Mouse (Mus musculus): ENCODE measurements around the gene Plpp3. TPM values are rescaled to one million over a fixed set of nuclear protein-coding genes. Genes with fewer than 3 reads are reported as not detected.

The Plpp3 gene
- 79.0 and 81.9 TPM in 2 replicates for polyA plus RNA-seq (2015; fragmentation: Nextera tagmentation; extraction: Ambion mirVana)

DNA sequence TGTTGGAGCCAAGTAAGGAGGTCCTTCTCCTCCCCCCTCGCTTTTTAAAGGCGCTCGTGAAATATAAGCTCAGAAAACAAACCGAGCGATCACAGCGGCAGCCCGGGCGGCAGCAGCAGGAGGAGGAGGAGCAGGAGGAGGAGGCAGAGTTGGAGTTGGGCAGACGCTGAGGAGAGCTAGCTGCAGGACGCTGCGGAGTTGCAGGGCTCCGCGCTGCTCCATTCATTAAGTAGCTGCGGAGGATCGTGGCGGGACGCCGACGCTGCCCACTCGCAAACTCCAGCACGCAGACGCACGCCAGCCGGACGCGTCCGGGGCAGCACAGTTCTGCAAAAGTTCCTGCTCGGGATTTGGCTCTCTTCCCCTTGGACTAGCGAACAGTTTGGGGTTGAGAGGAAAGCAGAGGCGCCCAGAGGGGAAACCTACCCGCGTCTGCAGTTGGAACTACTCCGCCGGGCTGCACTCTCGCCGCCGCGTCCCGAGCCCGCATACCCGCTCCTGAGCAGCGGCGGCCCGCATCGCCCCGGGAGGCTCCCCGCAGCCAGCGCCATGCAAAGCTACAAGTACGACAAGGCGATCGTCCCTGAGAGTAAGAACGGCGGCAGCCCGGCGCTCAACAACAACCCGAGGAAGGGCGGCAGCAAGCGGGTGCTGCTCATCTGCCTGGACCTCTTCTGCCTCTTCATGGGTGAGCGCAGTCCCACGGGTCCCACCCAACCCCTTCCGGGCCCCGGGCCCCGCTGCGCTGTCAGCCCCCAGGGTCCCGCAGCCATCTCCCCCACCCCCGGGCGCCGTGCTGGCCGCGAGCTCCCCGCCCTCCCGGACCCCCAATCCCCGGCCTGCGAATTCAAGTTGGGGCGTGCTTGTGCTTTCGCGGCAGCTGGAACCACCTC, at the start of gene Plpp3:
TSS of gene Plpp3 (plus strand) at position 72 of the 893 bp plus-strand sequence.
- WGBS, result under 1% methylated on average over 77 of the region's 77 CpGs
- Histone ChIP-seq H3K27me3 (0 out of 2 replicates have a peak, but pooled peaks cover 3% of the 10 kb centered on the region), H3K4me2 (peak within 1 kb of the TSS; percentile 89), H3K4me3 (peak within 1 kb of the TSS; percentile 83), H3K27ac (peak within 1 kb of the TSS; percentile 94), H3K9ac (peak within 1 kb of the TSS; percentile 89), H3K36me3 (no peaks in the 10 kb centered on the region; the same call in 1 of the 2 replicates), H3K4me1 (replicated peaks) (peaks cover 35% of the 10 kb centered on the region), H3K9me3 (no peaks in the 10 kb centered on the region)
- ATAC-seq (ENCODE audit: low FRiP score), result peak; percentile 82

GRCm38 (mm10) chr4:105107943-105108640, 49.1 kb upstream of the Plpp3 start:
- no peaks in the 10 kb centered on the region for H3K36me3 ChIP-seq
- 66% methylated on average over 12 of the region's 12 CpGs for WGBS
- no peak overlapping the region for H3K27ac ChIP-seq
- H3K4me2 ChIP-seq, result peak overlapping the region; percentile 84
- peak overlapping the region; percentile 79 for H3K4me3 ChIP-seq
- H3K9ac ChIP-seq, result 0 out of 2 replicates have a peak overlapping the region, but pooled peaks have one; percentile 39
- peaks cover 27% of the 10 kb centered on the region for H3K4me1 ChIP-seq (replicated peaks)
- H3K9me3 ChIP-seq, result no peaks in the 10 kb centered on the region
- no peak for ATAC-seq (ENCODE audit: low FRiP score)
- no peaks in the 10 kb centered on the region for H3K27me3 ChIP-seq

GRCm38 (mm10) chr4:105108641-105109198, 48.4 kb upstream of the Plpp3 start:
- WGBS, result 26% methylated on average over 5 of the region's 5 CpGs
- 0 out of 2 replicates have a peak, but pooled peaks have one; percentile 8 for ATAC-seq (ENCODE audit: low FRiP score)
- H3K36me3 ChIP-seq, result no peaks in the 10 kb centered on the region

GRCm38 (mm10) chr4:105109199-105109989, 47.8 kb upstream of the Plpp3 start, which contains the start of gene Prkaa2:
Gene Prkaa2, minus strand, starts transcription at chr4:105109890.
- Histone ChIP-seq H3K9ac (peak within 1 kb of the TSS; percentile 92), H3K4me3 (peak within 1 kb of the TSS; percentile 79), H3K27me3 (no peaks in the 10 kb centered on the region), H3K27ac (peak within 1 kb of the TSS; percentile 94), H3K4me1 (replicated peaks) (peaks cover 27% of the 10 kb centered on the region), H3K9me3 (no peaks in the 10 kb centered on the region), H3K4me2 (peak within 1 kb of the TSS; percentile 84), H3K36me3 (no peaks in the 10 kb centered on the region)
- ATAC-seq (ENCODE audit: low FRiP score), result peak; percentile 91
- under 1% methylated on average over 75 of the region's 80 CpGs for WGBS

More at GRCm38 (mm10) chr4:105108641-105109198, 48.4 kb upstream of the Plpp3 start:
- H3K4me1 ChIP-seq (replicated peaks), result peaks cover 27% of the 10 kb centered on the region
- no peaks in the 10 kb centered on the region for H3K27me3 ChIP-seq
- H3K9me3 ChIP-seq, result no peaks in the 10 kb centered on the region
- H3K9ac ChIP-seq, result peak overlapping the region; percentile 92
- peak overlapping the region; percentile 79 for H3K4me3 ChIP-seq
- no peak overlapping the region for H3K27ac ChIP-seq
- peak overlapping the region; percentile 84 for H3K4me2 ChIP-seq

DNA sequence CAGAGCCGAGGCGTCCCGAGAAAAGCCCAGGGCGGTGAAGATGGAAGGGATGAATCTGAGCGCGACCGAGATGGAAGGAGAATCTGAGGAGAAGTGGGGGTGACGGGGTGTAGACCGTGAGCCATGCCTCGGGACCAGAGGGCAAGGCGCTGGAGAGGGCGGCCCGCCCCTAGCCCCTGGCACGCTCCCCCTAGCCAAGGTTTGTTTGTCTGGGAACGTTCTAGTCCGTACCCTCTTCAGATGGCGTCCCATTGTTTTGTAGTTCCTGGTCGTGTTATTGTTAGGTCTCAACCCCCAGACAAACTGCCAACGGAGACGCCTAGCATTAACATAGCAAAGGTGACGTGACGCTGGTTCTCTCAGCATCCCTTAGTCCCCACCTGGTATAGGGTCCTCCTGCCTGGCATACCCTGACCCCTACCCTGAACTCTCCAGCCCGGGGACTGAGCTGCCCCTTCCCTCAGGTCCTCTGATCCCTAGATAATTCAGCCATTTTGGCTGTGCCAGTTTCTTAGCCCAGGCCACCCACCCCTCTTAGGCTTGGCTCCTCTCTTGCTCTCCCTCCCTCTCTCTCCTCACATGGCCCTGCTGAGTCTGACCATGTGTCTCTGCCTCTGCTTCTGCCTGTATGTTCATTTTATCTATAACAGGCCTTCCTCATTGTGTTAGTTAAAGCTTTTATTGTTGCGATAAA, 47.0 kb upstream of the Plpp3 start:
- WGBS, result 2% methylated on average over 24 of the region's 24 CpGs
- H3K27me3 ChIP-seq, result no peaks in the 10 kb centered on the region
- no peaks in the 10 kb centered on the region for H3K9me3 ChIP-seq
- peak overlapping the region; percentile 94 for H3K27ac ChIP-seq
- peak overlapping the region; percentile 79 for H3K4me3 ChIP-seq
- no peaks in the 10 kb centered on the region for H3K36me3 ChIP-seq
- H3K9ac ChIP-seq, result peak overlapping the region; percentile 92
- H3K4me1 ChIP-seq (replicated peaks), result peaks cover 27% of the 10 kb centered on the region
- H3K4me2 ChIP-seq, result peak overlapping the region; percentile 84
- ATAC-seq (ENCODE audit: low FRiP score), result peak; percentile 83

DNA sequence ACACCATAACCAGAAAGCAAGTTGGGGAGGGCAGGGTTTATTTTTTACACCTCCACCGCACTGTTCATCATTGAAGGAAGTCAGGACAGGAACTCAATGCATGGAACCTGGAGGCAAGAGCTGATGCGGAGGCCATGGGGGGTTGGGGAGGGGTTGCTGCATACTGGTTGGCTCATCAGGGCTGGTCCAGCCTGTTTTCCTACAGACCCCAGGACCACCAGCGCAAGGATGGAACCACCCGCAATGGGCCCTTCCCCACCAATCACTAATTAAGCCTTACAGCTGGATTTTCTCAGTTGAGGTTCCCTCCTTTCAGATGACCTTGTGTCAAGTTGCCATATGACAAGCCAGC, 46.5 kb upstream of the Plpp3 start:
- Histone ChIP-seq H3K9me3 (no peaks in the 10 kb centered on the region), H3K27me3 (no peaks in the 10 kb centered on the region), H3K4me3 (peak overlapping the region; percentile 79), H3K36me3 (no peaks in the 10 kb centered on the region), H3K27ac (peak overlapping the region; percentile 94), H3K4me2 (peak overlapping the region; percentile 84), H3K4me1 (replicated peaks) (peaks cover 27% of the 10 kb centered on the region), H3K9ac (peak overlapping the region; percentile 92)
- no peak for ATAC-seq (ENCODE audit: low FRiP score)
- 47% methylated on average over 4 of the region's 4 CpGs for WGBS

- Histone ChIP-seq H3K9ac (no peak overlapping the region), H3K4me3 (no peak overlapping the region), H3K4me1 (replicated peaks) (peaks cover 27% of the 10 kb centered on the region), H3K9me3 (no peaks in the 10 kb centered on the region), H3K4me2 (no peak overlapping the region), H3K27ac (no peak overlapping the region), H3K27me3 (no peaks in the 10 kb centered on the region), H3K36me3 (no peaks in the 10 kb centered on the region)
- WGBS, result 91% methylated on average over 11 of the region's 11 CpGs
- no peak for ATAC-seq (ENCODE audit: low FRiP score)
Observed at GRCm38 (mm10) chr4:105111770-105112169, 45.4 kb upstream of the Plpp3 start.

- H3K9ac ChIP-seq, result no peak overlapping the region
- H3K27me3 ChIP-seq, result no peaks in the 10 kb centered on the region
- H3K9me3 ChIP-seq, result no peaks in the 10 kb centered on the region
- 92% methylated on average over 5 of the region's 5 CpGs for whole genome bisulfite sequencing
- H3K4me3 ChIP-seq, result no peak overlapping the region
- H3K4me1 ChIP-seq (replicated peaks), result peaks cover 19% of the 10 kb centered on the region
- no peak overlapping the region for H3K4me2 ChIP-seq
- no peaks in the 10 kb centered on the region for H3K36me3 ChIP-seq
- no peak for ATAC-seq (ENCODE audit: low FRiP score)
- no peak overlapping the region for H3K27ac ChIP-seq
Observed at GRCm38 (mm10) chr4:105113042-105113441, 44.1 kb upstream of the Plpp3 start.

- Histone ChIP-seq H3K9me3 (no peaks in the 10 kb centered on the region), H3K27ac (no peak overlapping the region), H3K27me3 (no peaks in the 10 kb centered on the region), H3K4me1 (replicated peaks) (peaks cover 15% of the 10 kb centered on the region), H3K4me2 (no peak overlapping the region), H3K9ac (no peak overlapping the region), H3K36me3 (no peaks in the 10 kb centered on the region), H3K4me3 (no peak overlapping the region)
- ATAC-seq (ENCODE audit: low FRiP score), result no peak
- whole genome bisulfite sequencing, result 95% methylated on average over 3 of the region's 3 CpGs
Observed at GRCm38 (mm10) chr4:105113468-105113867, 43.7 kb upstream of the Plpp3 start.

- H3K4me3 ChIP-seq, result no peak overlapping the region
- no peak overlapping the region for H3K4me2 ChIP-seq
- 0 out of 2 replicates have a peak, but pooled peaks cover 4% of the 10 kb centered on the region for H3K4me1 ChIP-seq (replicated peaks)
- H3K9ac ChIP-seq, result no peak overlapping the region
- no peaks in the 10 kb centered on the region for H3K27me3 ChIP-seq
- H3K9me3 ChIP-seq, result no peaks in the 10 kb centered on the region
- no peaks in the 10 kb centered on the region for H3K36me3 ChIP-seq
- WGBS, result 55% methylated on average over 6 of the region's 6 CpGs
- ATAC-seq (ENCODE audit: low FRiP score), result no peak
- H3K27ac ChIP-seq, result no peak overlapping the region
Observed at GRCm38 (mm10) chr4:105121081-105121480, 36.1 kb upstream of the Plpp3 start.

GRCm38 (mm10) chr4:105122429-105122828, 34.7 kb upstream of the Plpp3 start:
- Histone ChIP-seq H3K4me1 (replicated peaks) (0 out of 2 replicates have a peak, but pooled peaks cover 4% of the 10 kb centered on the region), H3K4me3 (no peak overlapping the region), H3K27me3 (no peaks in the 10 kb centered on the region), H3K4me2 (no peak overlapping the region), H3K36me3 (no peaks in the 10 kb centered on the region), H3K9ac (no peak overlapping the region), H3K27ac (no peak overlapping the region), H3K9me3 (no peaks in the 10 kb centered on the region)
- 46% methylated on average over 8 of the region's 8 CpGs for WGBS
- no peak for ATAC-seq (ENCODE audit: low FRiP score)
